Mouse (Mus musculus): ENCODE data around the gene Btbd9. TPM values are rescaled to one million over a fixed set of nuclear protein-coding genes. Genes with fewer than 3 reads are reported as not detected.

Btbd9 gene
- total RNA-seq, 2 experiments from 2014 or later, result 10.1 to 10.7 TPM

DNA sequence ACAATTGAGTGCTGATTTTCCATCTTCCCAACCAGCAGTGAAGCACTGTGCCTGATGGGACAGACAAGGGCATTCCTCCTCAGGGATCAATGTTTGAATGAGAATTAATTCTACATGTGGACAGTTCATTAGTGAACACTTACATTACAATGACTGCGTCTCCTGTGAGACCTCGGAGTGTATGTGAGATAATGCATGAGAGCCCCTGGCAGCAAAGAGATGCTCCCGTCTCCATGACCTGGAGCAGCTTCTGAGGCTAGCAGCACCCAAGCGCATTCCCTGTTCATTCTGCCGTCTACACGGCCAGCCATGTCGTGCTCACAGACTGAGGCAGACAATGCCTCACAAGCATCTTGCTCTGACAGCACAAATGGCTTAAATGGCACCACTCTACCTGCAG lies 85.7 kb downstream of the Btbd9 start:
- intact Hi-C loops (cut with DNase I), result no loop called here
- no peak for DNase-seq

DNA sequence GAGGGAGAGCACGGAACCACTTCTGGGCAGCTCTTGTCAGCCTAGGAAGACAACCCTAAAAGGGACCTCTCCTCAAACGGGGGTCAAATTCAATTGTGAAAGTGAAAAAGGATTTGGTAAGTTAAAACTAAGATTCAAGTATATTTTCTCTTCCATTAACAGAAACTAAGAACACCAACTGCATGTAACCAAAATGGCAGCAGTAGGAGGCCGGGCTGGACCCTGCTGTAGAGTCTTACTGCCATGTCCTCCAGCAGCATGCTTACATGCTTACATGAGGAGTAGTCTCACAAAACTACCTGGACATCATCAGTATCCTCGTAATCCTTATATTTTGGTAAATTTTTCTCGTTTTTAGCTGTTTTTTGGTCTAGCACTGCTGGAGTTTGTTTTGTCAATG lies 86.2 kb downstream of the Btbd9 start:
- DNase-seq, result no peak
- intact Hi-C loops (cut with DNase I), result no loop called here

- DNase-seq, result no peak
- intact Hi-C loops (cut with DNase I), result no loop called here
These were observed 86.7 kb downstream of the Btbd9 start for GRCm38 (mm10) chr17:30489629-30490028.

GRCm38 (mm10) chr17:30487695-30488094 lies 88.6 kb downstream of the Btbd9 start:
- intact Hi-C loops (cut with DNase I), result no loop called here
- no peak for DNase-seq

- intact Hi-C loops (cut with DNase I), result no loop called here
- DNase-seq, result no peak
These were observed 91.0 kb downstream of the Btbd9 start for GRCm38 (mm10) chr17:30485067-30485854.

DNA sequence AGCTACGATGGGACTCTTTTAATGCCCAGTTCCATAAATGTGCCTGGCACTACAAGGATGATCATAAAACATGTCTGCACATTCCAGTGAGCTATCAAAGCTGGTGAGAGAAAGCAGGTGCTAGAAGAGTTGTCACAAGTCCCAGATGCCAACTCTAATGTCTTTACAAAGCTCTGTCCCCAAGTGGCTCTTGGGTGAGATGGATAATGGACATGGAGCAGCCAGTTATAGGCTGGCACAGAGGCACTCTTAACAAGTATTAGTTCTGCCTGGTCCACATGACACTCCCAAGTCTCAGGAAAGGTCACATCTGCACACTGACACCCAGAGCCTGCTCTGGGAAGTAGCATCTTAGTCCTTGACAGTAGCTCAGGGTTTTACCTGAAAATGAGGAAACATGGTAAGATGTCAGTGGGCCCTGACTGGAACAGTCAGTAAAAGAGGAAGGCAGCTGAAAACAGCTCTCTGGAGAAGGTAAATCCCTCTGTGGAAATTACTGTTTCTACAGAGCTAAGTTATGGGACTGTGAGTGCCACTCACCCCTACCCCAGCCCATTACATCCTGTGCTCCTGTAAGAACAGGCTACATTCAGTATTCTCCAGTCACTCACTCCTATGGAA lies 91.7 kb downstream of the Btbd9 start:
- no peak for DNase-seq
- intact Hi-C loops (cut with DNase I), result no loop called here

DNA sequence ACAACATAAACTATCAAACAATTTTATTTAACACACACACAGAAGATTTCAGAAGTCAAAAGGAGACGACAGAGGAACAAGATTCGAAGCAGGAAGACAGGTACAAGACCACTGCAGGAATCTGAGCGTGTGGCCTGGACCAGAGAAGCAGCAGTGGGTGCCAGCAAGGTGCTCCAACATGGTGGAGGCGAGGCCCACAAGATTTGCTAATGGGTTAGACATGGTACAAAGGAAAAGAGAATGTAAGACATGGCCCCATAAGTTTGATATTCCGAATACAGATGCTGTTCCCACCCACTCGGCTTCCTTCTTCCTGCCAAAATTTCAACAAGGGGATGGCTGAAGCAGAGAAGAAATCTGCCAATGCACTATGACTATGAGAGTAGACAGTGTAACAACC lies 94.5 kb downstream of the Btbd9 start:
- DNase-seq, result no peak
- intact Hi-C loops (cut with DNase I), result no loop called here

GRCm38 (mm10) chr17:30481341-30481740 lies 94.9 kb downstream of the Btbd9 start:
- intact Hi-C loops (cut with DNase I), result no loop called here

DNA sequence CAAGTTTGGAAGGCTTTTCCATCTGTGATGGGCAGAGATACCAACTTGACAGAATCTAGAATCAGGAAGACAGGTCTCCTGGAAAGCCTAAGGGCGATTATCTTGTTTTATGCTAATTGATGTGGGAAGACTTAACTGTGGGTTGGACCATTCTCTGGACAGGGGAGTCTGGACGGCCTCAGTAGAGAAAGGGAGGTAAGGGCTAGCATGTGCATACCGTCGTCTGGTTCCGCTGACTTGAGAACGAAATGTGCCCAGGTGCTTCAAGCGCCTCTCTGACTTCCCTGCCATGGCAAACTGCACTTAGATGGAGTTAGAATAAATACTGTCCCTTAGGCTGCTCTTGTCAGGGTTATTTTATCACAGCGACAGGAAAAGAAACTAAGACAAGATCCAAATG lies 95.9 kb downstream of the Btbd9 start:
- intact Hi-C loops (cut with DNase I), result no loop called here
- DNase-seq, result no peak

More at GRCm38 (mm10) chr17:30481341-30481740, 94.9 kb downstream of the Btbd9 start:
- DNase-seq, result no peak

DNA sequence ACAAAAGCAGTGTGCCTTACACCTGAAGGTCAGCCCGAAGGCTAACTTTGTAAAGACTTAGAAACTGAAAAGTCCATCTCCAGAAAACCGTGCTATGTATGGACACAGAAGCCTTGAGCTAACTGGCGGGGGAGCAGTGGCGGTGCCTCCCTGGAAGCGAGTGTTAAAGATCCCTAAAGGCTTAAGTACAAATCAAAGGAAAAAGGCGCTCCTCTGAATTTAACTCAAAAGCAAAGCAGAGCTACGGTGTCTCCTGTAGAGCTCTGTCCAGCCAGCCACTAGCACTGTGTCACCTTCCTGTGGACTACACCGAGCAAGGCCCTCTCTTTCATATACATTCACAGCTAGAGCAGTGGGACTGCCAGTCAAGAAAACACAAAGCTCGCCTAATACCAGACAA lies 98.1 kb downstream of the Btbd9 start:
- DNase-seq, result no peak
- intact Hi-C loops (cut with DNase I), result no loop called here

DNA sequence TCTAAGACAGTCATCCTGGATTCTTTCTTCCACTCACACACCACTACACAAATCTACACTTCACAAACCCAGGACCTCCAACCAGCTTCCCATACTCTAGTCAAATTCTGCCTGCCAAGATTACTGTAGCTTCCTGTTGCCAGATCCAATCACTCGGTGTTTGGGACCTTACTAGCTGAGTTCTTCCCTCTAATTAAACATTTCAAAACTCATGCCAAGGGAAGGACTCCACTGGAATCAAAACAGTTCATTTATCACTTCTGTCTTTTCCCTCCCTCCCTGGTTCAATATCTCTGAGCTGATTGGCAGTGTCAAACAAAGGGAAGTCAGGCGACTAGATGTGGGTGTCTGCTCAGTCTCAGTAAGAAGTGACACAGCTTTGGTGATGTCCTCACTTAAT lies 101.7 kb downstream of the Btbd9 start:
- intact Hi-C loops (cut with DNase I), result no loop called here
- no peak for DNase-seq

GRCm38 (mm10) chr17:30472776-30473175 lies 103.5 kb downstream of the Btbd9 start:
- intact Hi-C loops (cut with DNase I), result no loop called here
- no peak for DNase-seq

GRCm38 (mm10) chr17:30471512-30471911 lies 104.8 kb downstream of the Btbd9 start:
- no peak for DNase-seq
- intact Hi-C loops (cut with DNase I), result no loop called here

DNA sequence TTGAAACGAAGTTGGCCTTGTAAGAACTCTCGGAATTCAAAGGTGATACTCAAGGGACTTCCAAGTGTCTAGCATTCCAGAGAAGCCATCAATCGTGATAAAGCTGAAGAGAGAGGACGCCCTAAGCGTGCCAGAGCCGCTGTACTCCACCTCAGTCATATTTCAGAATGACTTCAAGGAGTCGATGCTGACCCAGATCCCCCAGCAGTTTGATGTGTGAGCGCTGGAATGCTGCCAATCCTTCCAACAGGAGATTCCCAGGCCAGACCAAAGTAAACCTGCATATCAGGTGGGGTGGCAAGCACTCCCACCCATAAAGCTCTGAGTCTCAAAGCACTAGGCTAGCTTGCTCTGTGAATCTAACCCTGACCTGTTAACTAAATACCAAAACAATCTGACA lies 105.5 kb downstream of the Btbd9 start:
- no peak for DNase-seq
- intact Hi-C loops (cut with DNase I), result no loop called here

DNA sequence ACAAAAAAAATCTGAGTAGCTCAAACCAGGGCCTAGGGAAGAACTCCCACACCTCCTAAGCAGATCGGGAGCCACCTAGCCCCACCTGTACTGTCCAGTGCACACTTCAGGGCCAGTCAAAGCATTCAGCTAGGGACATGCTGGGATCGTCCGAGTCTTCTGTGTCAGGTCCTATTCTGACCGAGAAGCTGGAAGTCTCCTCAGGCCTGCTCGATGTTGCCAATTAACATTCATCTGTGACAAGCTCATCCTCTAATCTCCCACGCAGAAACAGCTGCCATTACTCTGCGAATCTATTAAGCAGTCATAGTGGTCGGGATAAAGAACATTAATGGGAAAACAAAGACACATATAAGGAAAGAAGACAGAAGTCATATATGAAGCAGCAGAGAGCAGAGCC lies 106.0 kb downstream of the Btbd9 start:
- intact Hi-C loops (cut with DNase I), result no loop called here
- no peak for DNase-seq

- intact Hi-C loops (cut with DNase I), result no loop called here
- DNase-seq, result no peak
These were observed 106.7 kb downstream of the Btbd9 start for GRCm38 (mm10) chr17:30469511-30470076.

DNA sequence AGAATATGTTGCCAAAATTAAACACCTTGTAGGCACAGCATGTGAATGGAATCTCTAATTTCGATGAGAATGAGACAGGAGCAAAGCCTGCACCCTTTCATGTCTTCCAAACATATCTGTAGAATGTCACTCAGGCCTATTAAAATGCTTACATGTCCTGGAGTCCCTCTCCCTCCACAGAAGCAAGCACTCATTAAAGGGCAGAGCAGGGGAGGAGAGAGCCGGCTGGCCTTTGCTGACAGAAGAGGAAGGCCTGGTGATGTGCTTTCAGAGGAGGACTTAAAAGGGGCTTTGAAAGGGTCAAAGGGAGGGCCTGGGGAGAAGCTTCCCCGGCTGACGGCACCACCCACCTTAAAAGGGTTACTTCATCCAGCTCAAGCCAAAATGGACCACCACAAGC lies 107.9 kb downstream of the Btbd9 start:
- DNase-seq, result no peak
- intact Hi-C loops (cut with DNase I), result no loop called here

- DNase-seq, result no peak
- intact Hi-C loops (cut with DNase I), result no loop called here
These were observed 108.6 kb downstream of the Btbd9 start for GRCm38 (mm10) chr17:30467566-30468213.

DNA sequence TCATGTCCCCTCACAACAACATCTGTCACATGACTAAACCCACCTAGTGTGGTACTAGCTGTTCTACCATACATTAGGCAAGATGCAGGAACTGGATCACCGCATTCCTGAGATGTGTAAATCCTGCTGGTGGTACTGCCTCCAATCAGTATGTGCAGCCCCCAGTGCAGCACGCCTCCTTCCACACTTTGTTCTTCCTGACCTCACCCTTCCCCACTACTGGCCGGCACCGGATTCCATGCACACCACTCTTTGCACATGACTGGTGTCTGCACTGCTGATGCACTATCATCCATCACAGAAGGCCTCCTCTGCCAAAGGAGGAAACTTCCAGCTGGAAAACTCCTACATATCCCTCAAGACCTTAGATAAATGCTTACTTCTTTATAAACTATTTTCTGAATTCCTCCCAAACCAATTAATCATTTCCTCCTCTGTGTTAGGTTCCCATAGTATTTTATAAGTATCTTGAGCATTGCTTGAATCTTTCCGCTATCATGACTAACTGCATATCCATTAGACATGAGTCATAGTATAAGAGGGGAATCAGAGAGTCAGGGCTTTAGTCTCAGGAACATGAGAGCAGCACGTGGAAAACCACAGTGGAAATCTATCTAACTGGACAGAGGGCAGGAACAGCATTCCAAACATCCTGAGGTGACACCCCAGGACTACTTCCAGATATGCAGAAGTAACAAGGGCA lies 111.1 kb downstream of the Btbd9 start:
- DNase-seq, result no peak
- intact Hi-C loops (cut with DNase I), result no loop called here

DNA sequence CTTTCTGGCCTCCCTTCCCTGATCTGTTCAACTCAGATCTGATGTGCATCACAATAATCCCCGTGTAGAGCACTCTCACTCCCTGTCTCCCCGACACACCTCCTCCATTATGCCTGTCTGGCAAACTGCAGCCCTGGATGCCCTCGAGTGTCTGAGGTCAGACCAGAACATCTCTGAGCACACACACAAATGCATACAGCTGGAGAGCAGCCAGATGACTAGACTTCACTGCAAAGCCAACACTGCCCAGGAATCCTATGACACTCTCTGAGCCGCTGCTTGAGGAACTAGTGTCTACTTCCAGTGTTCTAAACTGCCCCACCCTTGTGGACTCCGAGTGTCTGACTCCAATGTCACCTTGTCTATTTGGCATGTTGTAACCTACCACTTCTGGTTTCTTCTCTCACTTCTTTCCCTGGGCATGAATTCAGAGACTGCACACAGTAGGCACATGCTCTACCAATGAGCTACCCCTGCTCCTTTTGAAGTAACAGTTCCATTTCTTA lies 112.0 kb downstream of the Btbd9 start:
- no peak for DNase-seq
- intact Hi-C loops (cut with DNase I), result no loop called here
